Mouse (Mus musculus) lung, postnatal 0 days (tissue): ENCODE data around the gene Gm6096.

Source experiments
- CTCF ChIP-seq: IDR thresholded peaks from 2 replicates; pipeline ENCODE4 v1.5.1; 2016; ENCODE audit warnings: antibody characterized with exemption, mild to moderate bottlenecking
- EP300 ChIP-seq: IDR thresholded peaks from 2 replicates; pipeline ENCODE4 v1.6.1; 2016; ENCODE audit warnings: antibody characterized with exemption, mild to moderate bottlenecking, control low read depth

DNA sequence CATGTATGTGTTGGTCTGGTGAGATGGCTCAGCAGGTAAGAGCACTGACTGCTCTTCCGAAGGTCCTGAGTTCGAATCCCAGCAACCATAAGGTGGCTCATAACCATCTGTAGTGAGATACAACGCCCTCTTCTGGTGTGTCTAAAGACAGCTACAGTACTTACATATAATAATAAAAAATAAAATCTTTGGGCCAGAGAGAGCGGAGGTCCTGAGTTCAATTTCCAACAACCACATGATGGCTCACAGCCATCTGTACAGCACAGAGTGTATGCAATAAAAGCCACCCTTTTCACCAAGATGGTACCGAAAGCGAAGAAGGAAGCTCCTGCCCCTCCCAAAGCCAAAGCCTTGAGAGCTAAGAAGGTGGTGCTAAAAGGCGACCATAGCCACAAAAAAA is at the start of gene Gm6096:
- TF ChIP-seq CTCF (no peak), EP300 (no peak)
